Mouse (Mus musculus) mature B cell (primary cell): ENCODE data around the gene Zxdc.

Source experiments
- in situ Hi-C: fragments of 300-500 bp; cut with MboI; formaldehyde crosslinking; loops from 2 replicates; pipeline ENCODE4 v1.14.3; 2019

Zxdc gene

DNA sequence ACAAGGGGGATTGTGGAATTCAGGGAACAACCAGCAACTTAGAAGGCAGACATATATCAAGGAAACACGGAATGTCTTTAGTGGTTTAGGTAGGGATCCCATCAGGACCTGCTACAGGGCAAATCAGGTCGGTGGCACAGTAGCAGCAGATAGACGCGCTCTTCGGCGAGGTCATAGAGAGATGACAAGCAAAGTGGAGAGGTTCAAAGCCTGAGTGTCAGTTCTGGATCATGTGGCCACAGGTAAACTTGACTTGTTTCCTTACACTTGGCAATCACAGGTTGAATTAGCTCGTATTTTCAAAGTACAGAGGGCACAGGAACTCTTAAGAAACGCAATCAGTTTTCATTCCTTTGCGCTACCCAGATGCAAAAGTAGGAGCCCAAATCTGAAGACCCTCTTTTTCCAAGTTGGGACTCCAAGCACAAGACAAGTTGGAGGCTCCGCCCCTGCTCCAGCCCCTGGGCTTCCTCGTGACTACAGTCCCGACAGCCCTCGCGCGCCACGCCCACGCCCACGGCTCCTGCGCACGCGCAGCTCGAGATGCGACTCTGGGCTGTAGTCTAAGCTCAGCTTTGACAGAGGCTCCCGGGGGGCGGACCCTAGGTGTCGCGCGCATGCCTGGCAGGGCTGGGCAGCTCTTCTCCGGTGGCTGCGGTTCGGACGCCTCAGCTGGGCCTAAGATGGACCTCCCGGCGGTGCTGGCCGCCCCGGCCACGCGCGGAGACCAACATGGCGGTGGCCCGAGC is at the start of gene Zxdc:
TSS of gene Zxdc (plus strand) at position 517 of the 749 bp plus-strand sequence.
- in situ Hi-C loops: no loop called here

DNA sequence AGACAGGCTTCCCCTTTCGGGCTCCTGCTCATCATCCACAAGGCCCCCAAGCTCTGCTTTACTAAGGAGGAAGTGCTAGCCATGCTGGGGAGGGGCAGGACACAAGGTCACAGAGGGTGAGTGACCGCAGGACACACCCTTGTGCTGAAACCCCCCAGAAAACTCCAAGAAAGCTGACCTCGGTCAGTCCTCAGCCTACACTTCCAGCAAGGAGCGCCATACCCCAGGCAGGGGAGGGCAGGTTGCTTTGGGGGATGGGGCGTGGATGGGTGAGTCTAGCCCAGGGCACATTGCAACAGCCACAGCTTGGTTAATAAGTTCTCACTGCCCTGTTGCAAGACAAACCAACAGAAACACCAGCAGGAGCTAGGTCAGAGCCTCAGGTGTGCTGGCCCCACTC is 48.9 kb upstream of the Zxdc start:
- in situ Hi-C loops: no loop called here

DNA sequence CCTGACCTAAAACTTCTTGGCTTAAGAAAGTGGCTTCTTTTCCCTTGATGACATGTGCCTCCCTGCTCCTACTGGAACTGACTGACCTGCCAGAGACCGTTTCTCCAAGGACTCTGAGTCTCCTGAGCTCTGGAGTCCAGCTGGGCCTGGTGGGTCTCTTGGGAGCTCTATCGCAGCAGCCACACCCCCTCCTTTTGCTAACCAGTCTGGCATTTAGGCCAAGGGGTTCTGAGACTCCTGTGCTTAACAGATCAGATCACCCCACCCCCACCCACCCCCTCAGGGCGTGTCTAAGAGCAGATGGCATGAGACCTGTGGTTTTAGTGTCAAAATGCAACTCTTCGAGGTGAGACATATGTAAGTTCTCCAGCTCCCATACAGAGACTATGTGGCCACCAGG is 47.5 kb upstream of the Zxdc start:
- in situ Hi-C loops: no loop called here

DNA sequence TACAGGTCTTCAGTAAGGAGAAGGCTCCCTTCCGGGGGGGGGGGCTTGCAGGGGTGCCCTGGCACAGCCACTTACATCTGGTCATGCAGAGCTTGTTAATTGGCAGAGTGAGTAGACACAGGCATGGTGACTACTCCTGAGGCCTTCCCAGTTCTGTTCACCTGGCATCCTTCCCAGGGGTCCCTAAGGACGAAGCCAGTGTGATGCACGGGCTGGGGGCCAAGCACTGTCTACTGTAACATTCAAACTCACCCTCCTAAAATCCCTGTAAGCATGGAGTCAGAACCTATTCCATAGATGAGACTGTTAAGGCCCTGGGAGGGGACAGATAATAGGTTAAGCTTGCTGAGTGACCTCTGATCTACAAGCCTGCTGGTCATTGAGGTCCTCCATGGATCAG is 45.3 kb upstream of the Zxdc start:
- in situ Hi-C loops: no loop called here

DNA sequence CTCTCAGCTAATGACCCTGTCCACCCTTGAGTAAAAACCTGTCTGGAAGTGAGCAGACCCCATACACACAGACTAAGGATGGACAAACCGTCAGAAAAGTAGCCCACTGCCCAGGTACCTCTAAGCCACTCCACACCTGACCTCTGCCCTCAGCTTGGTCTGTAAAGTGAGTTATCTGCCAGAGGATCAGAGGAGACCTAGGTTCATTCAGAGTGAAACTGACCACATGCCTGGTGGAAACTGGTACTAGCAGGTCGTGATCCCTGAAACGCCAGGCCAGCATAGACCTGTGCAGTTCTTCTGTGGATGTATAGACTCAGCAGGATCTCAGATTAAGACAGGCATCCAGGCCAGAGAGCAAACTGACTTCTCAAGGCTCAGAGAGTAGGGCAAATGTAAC is 44.8 kb upstream of the Zxdc start:
- in situ Hi-C loops: no loop called here

DNA sequence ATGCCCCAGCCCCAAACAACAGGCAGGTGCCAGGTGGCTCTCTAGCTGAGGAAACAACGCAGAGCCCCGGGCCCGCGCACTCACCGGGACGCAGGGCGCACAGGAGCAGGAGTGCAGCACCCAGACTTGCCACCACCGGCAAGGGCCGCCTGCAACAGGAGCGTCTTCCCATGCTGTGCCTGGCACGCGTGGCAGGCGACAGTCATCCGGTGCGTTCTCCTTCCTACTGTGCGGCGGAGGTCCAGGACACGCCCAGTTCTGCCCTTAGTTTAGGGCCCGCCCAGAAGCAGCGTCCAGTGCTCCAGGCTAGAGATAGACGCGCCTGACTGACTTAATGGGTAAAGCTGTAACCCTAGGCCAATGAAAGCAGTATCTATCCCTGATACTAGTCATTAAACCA is 44.3 kb upstream of the Zxdc start, which contains the start of gene Chst13:
TSS of gene Chst13 (minus strand) at position 195 of the 400 bp plus-strand sequence.
- in situ Hi-C loops: no loop called here

DNA sequence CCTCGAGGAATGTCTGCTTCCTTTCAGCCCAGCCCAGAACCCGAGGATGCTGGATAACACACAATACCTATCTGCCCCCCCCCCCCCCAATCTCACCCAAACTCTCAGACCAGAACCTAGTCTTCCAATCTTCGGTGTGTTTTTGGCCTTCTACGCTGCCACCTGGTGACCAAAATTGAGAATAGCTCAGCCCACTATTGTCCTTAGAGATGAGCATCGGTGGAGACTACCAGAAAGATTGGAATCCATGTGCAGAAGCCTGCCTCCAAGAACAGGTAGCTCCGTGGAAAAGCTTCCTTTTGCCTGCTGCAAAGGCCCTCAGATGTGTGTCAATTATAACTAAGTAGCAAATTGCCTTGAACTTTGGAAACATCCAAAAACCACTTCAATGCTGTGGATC is 41.6 kb upstream of the Zxdc start:
- in situ Hi-C loops: no loop called here

DNA sequence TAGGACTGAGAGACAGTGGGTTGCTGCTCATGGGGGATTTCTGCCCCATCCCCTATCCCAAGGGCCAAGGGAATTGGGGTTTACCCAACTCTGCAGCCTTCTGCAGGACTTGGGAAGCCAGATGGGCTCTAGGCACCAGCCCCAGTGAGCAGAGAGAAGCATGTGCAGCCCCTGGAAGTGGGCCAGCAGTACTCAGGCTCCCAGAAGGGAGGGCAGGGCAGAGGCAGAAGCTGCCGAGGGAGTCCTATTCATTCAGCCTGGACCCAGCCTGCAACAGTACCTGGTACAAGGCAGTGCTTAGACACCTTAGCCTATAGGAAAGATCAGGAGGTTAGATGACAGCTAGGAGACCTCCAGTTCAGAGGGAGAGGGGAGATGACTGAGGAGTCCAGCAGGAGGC is 39.3 kb upstream of the Zxdc start:
- in situ Hi-C loops: no loop called here

DNA sequence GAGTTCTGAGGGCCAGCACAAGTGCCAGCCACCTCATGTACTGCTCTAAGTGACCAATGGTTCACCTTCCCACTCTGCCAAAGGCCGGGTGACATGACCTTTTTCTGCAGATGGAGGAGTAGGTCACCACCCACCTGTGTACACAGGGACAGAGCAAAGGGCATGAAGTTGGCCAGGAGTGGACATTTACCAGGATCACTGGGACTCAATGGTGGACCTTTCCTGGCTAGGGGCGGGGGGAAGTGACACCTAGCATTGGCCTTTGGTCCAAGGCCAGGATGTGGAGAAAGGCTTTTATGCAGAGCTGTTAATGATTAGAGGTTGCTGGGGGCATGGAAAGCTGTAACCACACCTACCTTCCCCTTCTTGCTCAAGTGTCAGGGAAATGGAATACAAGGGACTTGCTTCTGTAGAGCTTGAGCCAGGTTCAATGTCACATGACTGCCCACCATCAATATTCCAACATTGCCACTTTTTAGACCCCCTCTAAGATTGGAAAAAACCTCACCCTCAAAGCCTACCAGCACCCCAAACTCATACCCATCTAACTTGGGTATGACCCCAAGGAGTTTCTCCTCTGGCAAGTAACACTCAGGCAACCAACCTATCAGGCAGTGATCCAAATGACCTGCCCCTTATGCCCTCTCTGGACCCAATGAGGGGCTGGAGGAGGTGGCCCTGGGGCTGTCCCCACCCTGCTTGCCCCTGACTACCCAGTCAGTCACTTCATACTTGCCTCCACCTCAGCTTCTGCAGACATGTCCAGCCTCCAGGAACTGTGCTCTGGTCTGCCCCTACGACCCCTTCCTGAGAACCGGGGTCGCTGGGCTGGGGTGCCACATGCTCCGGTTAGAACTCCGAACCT is 36.5 kb upstream of the Zxdc start, which contains the start of gene Uroc1:
TSS of gene Uroc1 (plus strand) at position 724 of the 865 bp plus-strand sequence.
- in situ Hi-C loops: no loop called here

DNA sequence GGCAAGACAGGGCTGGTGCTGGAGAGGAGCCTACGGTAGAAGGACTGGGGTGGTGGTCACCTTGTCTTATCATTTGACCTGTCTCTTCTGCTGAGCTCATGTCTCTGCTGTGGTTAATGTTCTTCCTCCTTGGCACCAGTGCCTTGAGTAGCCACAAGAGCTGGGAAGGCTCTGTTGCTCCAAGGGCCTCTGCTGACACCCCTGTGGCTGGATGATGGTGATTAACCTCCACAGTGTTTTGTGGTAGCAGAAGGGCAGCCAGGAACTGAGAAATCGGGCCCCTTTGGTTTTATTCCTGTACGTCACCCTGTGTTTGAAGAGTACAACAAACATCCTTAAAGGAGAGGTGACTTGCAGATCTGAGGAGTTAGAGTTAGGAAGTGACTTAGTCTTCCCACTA is 35.0 kb upstream of the Zxdc start:
- in situ Hi-C loops: no loop called here

DNA sequence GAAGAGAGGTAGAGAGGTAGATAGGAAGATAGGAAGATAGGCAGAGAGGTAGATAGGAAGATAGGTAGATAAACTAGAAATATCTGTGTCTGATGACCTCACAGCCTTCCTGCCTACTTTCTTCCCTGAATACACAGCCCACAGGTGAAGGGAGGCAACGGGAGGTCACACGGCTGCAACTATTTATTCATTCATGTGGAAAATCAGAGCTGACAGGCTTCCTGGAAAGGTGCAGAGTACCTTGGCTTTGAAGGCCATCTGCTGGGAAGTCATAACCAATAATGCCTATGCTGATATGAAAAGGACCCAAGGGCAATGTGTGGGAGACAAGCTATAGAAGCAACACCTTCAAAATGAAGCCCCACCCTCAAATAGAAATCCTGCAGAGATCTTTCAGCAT is 26.9 kb upstream of the Zxdc start:
- in situ Hi-C loops: no loop called here

DNA sequence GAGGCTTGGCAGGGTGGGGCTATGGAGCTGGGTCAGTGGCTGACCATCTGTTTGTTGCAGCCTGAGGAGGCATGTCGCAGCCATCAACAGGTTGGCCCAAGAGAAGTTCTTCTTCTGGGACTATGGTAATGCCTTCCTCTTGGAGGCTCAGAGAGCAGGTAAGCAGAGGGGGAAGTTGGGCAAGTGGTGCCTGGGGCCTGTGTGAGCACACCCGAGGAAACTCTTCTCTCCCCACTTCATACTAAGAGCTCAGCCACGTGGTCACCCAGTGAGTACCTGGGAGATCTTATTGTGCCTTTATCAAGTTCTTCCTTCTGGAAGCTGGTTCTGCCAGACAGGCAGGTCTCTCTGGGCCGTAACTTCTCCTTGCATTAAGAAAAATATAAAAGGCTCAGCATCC is 22.1 kb upstream of the Zxdc start:
- in situ Hi-C loops: no loop called here

DNA sequence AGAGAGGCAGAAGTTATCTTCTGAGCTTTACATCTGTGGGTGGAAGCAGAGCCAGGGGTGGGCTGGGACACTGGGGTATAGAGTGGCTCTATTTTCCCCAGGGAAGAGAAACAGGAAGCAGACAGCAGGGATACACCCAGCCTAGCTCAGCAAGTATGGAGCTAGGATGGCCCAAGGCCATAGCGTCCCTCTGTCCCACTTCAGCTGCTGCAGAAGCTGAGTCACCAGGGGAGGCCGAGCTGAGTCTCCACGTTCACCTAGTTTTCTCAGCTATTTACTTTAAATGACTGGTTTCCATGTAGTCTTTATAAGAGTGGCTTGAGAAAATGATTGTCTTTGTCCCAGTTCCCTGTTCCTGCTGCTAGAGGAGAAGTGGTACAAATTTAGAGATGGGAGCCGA is 20.8 kb upstream of the Zxdc start:
- in situ Hi-C loops: no loop called here

DNA sequence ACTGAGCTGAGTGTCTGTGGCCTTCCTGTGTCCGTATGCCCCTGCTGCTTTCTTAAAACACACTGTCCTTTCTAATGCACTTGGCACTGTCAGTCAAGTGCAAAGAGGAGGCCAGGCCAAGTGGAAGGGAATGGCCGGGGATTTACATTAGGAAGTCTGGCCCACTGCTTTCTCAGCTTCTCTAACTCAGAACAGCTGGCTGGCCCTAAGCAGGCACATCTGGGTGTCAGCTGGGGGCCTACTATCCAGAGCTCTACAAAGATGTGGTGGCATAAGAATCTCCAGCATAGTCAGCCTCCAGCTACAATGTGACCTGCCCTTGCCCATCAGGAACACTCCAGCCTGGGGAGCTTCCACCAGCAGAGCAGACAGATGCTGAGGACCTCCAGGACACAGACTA is 19.3 kb upstream of the Zxdc start:
- in situ Hi-C loops: no loop called here

DNA sequence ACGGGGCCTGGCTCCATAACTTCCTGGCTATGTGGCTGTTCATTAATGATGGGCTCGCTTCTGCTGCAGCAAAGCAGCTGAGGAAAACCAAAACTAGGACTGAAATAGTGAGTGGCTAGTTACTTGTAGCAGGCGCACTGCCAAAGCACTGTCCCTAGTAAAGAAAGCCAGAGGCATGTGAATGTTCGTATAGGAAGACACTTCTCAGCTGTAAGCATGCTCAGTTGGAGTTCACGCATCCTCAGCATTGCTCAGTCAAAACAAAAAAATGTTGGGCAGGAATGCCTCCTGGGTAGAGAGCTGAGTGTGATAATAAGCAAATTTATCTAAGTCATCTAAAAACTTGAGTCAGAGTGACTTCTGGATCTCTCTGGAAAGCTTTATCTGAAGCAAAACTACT is 11.2 kb upstream of the Zxdc start:
- in situ Hi-C loops: no loop called here

DNA sequence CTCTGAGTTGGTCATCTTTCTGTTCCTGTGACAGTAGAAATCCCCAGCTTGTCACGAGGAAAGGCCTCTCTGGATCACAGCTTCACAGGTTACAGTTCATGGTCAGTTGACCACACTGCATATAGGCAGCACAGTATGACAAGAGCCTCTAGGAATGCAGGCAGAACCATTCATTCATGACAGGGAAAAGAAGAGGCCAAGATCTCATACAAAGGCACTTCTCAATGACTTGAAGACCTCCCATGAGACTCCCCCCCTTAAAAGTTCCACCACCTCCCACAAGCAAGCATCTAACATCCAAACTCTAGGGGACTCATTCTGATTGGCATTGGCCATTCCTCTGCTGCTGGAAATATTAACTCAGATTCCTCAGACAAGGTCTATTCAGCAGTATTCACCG is 9.8 kb upstream of the Zxdc start:
- in situ Hi-C loops: no loop called here

DNA sequence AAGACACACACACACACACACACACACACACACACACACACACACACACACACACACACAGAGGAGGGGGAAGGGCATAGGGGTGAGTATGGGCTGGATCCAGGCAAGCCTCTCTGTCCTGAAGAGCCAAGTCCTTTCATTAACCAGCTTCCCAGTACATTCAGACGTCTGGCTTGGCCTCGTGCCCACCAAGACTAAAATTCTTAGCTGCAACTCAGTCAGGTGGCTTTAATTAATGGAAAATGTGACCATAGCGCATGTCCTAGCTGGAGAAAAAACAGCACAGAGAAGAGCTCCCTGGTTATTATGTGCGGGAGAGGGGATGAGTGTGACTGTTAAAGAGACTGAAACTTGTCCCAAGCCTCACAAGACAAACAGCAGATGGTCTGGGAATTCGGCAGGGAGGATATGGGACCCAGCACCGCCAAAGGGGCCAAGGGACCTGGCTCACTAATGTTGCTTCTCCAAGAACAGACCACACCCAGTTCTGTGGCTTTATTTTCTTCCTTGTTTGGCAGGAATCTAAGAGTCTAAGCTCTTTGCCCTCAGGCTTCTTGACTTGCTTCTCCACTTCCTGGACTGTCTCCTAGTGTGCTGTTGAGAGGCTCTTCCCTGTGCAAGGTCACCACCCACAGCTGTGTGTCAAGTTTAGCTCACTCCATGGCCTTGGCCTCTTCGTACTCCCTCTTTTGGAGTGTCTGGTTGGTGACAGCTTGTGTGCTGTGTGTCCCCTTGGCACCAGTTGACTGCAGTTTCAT is 9.1 kb upstream of the Zxdc start:
- in situ Hi-C loops: no loop called here

DNA sequence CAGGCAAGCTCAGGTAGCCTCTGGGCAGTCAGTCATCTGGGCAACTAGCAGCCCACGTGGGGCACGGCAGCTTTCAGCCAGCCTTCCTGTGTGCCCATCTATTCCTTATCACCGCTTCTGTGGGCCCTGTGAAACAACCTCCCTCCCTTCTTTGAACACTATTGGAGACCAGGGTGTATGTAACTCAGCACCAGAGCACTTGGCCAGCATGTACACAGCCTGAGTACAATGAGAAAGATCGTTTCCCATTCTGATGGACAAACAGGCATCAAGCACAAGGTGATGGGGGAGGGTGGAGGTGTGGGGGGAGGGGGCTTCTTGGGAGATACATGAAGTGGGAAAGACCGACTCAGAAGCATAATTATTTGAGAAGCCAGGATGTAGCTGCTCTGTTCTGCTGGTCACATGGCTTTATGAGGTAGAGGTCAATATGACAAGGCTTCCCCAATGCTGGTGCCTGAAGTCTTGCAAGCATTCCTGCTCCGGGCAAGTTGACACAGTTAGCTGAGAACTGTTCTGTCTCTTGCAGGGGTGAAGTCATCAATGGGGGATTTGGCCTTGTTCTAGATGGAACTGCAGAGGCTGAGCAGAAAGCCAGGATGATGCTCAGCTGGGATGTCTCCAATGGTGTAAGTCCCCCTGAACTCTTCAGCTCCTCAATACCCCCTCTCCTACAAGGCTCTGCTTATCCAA is 8.2 kb upstream of the Zxdc start:
- in situ Hi-C loops: no loop called here

DNA sequence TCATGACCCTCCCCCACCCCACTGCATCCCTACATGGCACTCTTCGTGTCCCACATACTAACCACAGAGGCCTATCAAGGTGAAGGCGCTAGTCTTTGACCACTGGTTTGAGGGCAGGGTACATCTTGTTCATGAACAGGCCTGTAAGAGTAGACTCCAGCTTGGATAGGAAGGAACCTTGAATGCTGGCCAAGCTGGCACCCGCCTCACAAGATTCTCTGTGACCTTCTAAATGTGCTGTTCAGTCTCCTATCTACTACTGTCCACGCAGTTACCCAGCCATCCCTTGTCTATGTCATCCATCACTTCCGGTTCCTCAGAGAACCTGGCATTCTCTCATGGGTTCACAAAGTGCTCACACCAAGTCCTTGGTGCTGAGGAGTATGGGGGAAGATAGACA is 6.0 kb upstream of the Zxdc start:
- in situ Hi-C loops: no loop called here

DNA sequence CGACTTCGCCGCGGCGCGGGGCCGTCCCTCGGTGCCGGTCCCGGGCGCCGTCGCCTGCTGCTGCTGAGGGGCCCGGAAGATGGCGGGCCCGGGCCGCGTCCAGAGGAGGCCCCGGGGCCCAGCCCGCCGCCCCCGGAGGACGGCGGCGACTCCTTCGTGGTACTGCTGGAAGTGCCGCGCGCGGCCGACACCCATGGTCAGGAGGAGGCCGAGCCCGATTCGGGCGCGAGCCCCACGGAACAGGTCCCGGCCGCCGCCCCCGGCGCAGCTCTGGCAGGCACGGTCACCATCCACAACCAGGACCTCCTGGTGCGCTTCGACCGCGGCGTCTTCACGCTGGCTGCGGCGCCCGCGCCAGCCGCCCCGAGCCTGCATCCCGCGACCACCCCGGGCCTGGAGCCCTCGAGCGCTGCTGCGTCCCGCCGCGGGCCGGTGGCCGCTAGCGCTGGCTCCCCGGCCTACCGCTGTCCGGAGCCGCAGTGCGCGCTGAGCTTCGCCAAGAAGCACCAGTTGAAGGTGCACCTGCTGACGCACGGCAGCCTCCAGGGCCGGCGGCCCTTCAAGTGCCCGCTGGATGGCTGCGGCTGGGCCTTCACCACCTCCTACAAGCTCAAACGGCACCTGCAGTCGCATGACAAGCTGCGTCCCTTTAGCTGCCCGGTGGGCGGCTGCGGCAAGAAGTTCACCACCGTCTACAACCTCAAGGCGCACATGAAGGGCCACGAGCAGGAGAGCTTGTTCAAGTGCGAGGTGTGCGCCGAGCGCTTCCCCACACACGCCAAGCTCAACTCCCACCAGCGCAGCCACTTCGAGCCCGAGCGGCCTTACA is 647 bp downstream of the Zxdc start:
- in situ Hi-C loops: no loop called here

DNA sequence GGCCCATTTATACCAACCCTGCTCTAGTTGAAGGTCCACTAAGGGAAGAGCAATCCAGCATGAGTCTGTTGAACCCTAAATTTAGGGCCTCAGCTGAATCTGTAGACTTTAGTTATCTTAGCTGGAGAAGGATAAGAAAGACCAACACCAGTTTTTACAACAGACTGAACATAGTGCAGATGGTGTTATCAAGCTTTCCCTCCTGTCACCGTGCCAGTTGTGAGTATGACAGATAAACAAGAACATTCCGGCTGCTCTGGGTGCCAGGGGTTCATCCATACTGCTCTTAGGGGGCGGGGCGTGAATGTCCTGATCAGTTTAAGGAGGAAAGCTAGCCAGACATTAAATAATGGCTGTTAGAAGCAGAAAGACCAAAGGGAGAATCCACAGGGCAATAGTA is 5.4 kb downstream of the Zxdc start:
- in situ Hi-C loops: no loop called here
